Mouse (Mus musculus) liver, embryonic 14.5 days (tissue): ENCODE data around the gene Sap30l. TPM values are rescaled to one million over a fixed set of nuclear protein-coding genes. Genes with fewer than 3 reads are reported as not detected.
A peak's percentile ranks its signal among the peaks of the same experiment; 100 is the strongest.

Experiments used
- ATAC-seq: fragments of 200-750 bp; cut with Nextera tagmentation; 2 replicates; pipeline ENCODE4 v1.8.0; 2017; ENCODE audit warnings: moderate number of reproducible peaks, mild to moderate bottlenecking, moderate library complexity; ENCODE audit not compliant: insufficient read depth
- DNase-seq, 3 experiments: peaks; one replicate each; pipeline ENCODE4 v3.0.0-alpha.2; 2012 to 2013; ENCODE audit warnings: low read depth in 3 of 3, low spot score in 3 of 3
- H3K27ac ChIP-seq: fragments of 300-500 bp; sonication (generic); 2 replicates; pipeline ENCODE4 v1.5.1; 2014; ENCODE audit warnings: moderate library complexity, mild to moderate bottlenecking, control low read depth, inconsistent platforms
- H3K27me3 ChIP-seq: fragments of 300-500 bp; sonication (generic); 2 replicates; pipeline ENCODE4 v1.6.1; 2014; ENCODE audit warnings: mild to moderate bottlenecking, low read length, moderate library complexity; ENCODE audit not compliant: control insufficient read depth, insufficient read depth
- H3K36me3 ChIP-seq: fragments of 300-500 bp; sonication (generic); replicated peaks from 2 replicates; pipeline ENCODE4 v1.6.1; 2014; ENCODE audit warnings: low read depth; ENCODE audit not compliant: control insufficient read depth, insufficient read depth
- H3K4me1 ChIP-seq, 2 experiments: fragments of 200-500 bp in 1 of 2; fragments of 300-500 bp in 1 of 2; sonication (generic) in 1 of 2; replicated peaks; 2 replicates each; pipeline ENCODE4 v1.6.1; 2012 to 2014; ENCODE audit warnings: antibody characterized with exemption in 1 of 2, inconsistent platforms in 1 of 2, low read length in 1 of 2; ENCODE audit not compliant: control insufficient read depth in 2 of 2, insufficient read depth in 2 of 2
- H3K4me2 ChIP-seq: fragments of 300-500 bp; sonication (generic); 2 replicates; pipeline ENCODE4 v1.6.1; 2014; ENCODE audit warnings: low read depth, mild to moderate bottlenecking, control low read depth, moderate library complexity
- H3K4me3 ChIP-seq, 2 experiments: fragments of 200-500 bp in 1 of 2; fragments of 300-500 bp in 1 of 2; sonication (generic) in 1 of 2; 2 replicates each; pipeline ENCODE4 v1.5.1; 2012 to 2014; ENCODE audit warnings: low read depth in 2 of 2, low read length in 2 of 2, mild to moderate bottlenecking in 2 of 2, control low read depth in 1 of 2, inconsistent platforms in 1 of 2, moderate library complexity in 1 of 2; ENCODE audit not compliant: insufficient read depth in 1 of 2
- H3K9ac ChIP-seq: fragments of 300-500 bp; sonication (generic); replicated peaks from 2 replicates; pipeline ENCODE4 v1.6.1; 2014; ENCODE audit warnings: mild to moderate bottlenecking, control low read depth, moderate library complexity
- H3K9me3 ChIP-seq: fragments of 300-500 bp; sonication (generic); 2 replicates; pipeline ENCODE4 v1.6.1; 2016; ENCODE audit warnings: low read length, mixed read lengths; ENCODE audit not compliant: control insufficient read depth
- CTCF ChIP-seq: IDR thresholded peaks from 2 replicates; pipeline ENCODE4 v1.5.1; 2016; ENCODE audit warnings: antibody characterized with exemption, low read depth, control low read depth
- EP300 ChIP-seq: IDR thresholded peaks from 2 replicates; pipeline ENCODE4 v1.6.1; 2016; ENCODE audit warnings: antibody characterized with exemption, low read depth
- WGBS: fragments of 180-500 bp; shearing (Covaris S2); extraction: QIAGEN DNeasy Blood & Tissue Kit; methylation state at CpG from one replicate; pipeline ENCODE4 v1.1.7; 2014; ENCODE audit not compliant: insufficient replicate concordance; 5-methylcytosine and 5-hydroxymethylcytosine counted together
- polyA plus RNA-seq, 2 experiments: library from polyadenylated mRNA; depleted of rRNA in 1 of 2; stranded (reverse) in 1 of 2; unstranded in 1 of 2; fragments of >200 nt; fragmentation: Nextera tagmentation in 1 of 2; extraction: Ambion mirVana in 1 of 2; gene quantifications; 2 replicates each; pipeline versions ENCODE4 v1.2.1 to v1.2.3; 2012 to 2014

The Sap30l gene
- polyA plus RNA-seq, 2 experiments = 4.0 to 6.6 TPM

- Histone ChIP-seq H3K9me3 (no peaks in the 10 kb centered on the region), H3K4me3 (no peak overlapping the region), H3K36me3 (peaks cover 8% of the 10 kb centered on the region), H3K27me3 (no peaks in the 10 kb centered on the region), H3K4me1 (no peaks in the 10 kb centered on the region; a peak in 1 of 4 replicates), H3K27ac (no peak overlapping the region), H3K9ac (no peak overlapping the region), H3K4me2 (no peak overlapping the region)
- no peak for TF ChIP-seq EP300
- TF ChIP-seq CTCF = peak; percentile 57
- WGBS = 77% methylated on average over 3 of the region's 3 CpGs
- ATAC-seq (no peak), DNase-seq (no peak)
These were observed 37.3 kb upstream of the Sap30l start for GRCm38 (mm10) chr11:57764124-57764523.

GRCm38 (mm10) chr11:57766617-57767016 is 34.8 kb upstream of the Sap30l start:
- H3K9ac ChIP-seq = no peak overlapping the region
- H3K27ac ChIP-seq = no peak overlapping the region
- H3K4me2 ChIP-seq = no peak overlapping the region
- H3K9me3 ChIP-seq = no peaks in the 10 kb centered on the region
- peaks cover 20% of the 10 kb centered on the region for H3K36me3 ChIP-seq
- 74% methylated on average over 12 of the region's 12 CpGs for WGBS
- no peaks in the 10 kb centered on the region for H3K27me3 ChIP-seq
- ATAC-seq (no peak), DNase-seq (no peak)
- TF ChIP-seq CTCF (no peak), EP300 (no peak)
- H3K4me1 ChIP-seq = no peaks in the 10 kb centered on the region
- H3K4me3 ChIP-seq = no peak overlapping the region

DNA sequence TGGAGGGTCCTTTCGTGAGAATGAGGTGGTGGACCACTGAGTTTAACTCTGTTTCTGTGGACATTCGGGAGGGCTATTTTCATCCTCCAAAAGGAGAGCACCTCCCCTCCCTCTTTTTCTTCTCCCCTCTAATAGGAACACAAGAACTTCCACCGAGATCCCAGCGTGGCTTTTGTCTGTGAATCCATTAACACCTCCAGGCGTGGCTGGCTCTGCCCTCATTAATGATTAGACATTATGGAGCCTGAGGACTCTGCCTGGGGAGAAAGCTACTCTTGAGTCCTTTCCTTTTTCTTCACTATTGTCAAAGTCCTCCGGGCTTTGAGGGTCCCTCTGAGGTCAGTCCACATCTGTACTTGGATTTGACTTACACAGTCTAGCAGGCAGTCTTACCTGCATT is 34.3 kb upstream of the Sap30l start:
- no peaks in the 10 kb centered on the region for H3K27me3 ChIP-seq
- H3K9me3 ChIP-seq = no peaks in the 10 kb centered on the region
- ATAC-seq = no peak
- H3K4me2 ChIP-seq = no peak overlapping the region
- TF ChIP-seq CTCF (no peak), EP300 (no peak)
- peaks cover 20% of the 10 kb centered on the region for H3K36me3 ChIP-seq
- H3K27ac ChIP-seq = no peak overlapping the region
- no peaks in the 10 kb centered on the region for H3K4me1 ChIP-seq
- H3K9ac ChIP-seq = no peak overlapping the region
- no peak overlapping the region for H3K4me3 ChIP-seq
- WGBS = 66% methylated on average over 6 of the region's 6 CpGs
- no peak for DNase-seq

DNA sequence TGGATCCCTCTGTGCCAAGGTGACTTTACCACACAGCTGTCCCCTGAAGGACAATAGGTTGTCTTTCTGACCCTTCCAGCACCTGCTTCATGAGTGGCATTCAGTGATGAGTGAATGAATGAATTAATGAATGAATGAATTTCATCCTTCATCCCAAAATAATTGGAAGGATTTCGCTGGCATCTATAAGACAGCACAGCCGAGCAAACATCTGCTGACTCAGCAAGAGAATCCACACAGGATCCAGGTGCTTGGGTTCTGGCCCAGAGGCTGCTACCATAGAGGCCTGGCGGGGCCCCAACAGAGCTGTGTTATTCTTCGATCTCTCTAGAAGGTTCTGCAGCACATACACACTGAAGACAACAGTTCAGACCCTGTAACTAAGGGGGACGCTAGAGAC is 30.7 kb upstream of the Sap30l start:
- Histone ChIP-seq H3K4me3 (no peak overlapping the region), H3K4me1 (no peaks in the 10 kb centered on the region), H3K9me3 (no peaks in the 10 kb centered on the region), H3K36me3 (peaks cover 25% of the 10 kb centered on the region), H3K4me2 (no peak overlapping the region), H3K9ac (no peak overlapping the region), H3K27me3 (no peaks in the 10 kb centered on the region), H3K27ac (no peak overlapping the region)
- TF ChIP-seq EP300 = no peak
- no peak for TF ChIP-seq CTCF
- DNase-seq = no peak
- WGBS = 86% methylated on average over 5 of the region's 5 CpGs
- no peak for ATAC-seq

GRCm38 (mm10) chr11:57771676-57772075 is 29.8 kb upstream of the Sap30l start:
- Histone ChIP-seq H3K9ac (no peak overlapping the region), H3K4me3 (no peak overlapping the region), H3K4me2 (no peak overlapping the region), H3K9me3 (no peaks in the 10 kb centered on the region), H3K27ac (no peak overlapping the region), H3K36me3 (peaks cover 25% of the 10 kb centered on the region), H3K27me3 (no peaks in the 10 kb centered on the region), H3K4me1 (no peaks in the 10 kb centered on the region)
- no peak for TF ChIP-seq CTCF
- WGBS = 80% methylated on average over 8 of the region's 8 CpGs
- no peak for ATAC-seq
- no peak for DNase-seq
